Mouse (Mus musculus): ENCODE data around the gene Surf4. TPM values are rescaled to one million over a fixed set of nuclear protein-coding genes. Genes with fewer than 3 reads are reported as not detected.
"Not testable (repeated sequence)": the region's sequence is repeated elsewhere in the genome, so short reads cannot be mapped to it uniquely, and the experiment has no call there.

Gene Surf4
- polyA plus RNA-seq, 2 experiments from 2014 or later: 83.0 to 121 TPM

GRCm38 (mm10) chr2:26901834-26902400 is 31.8 kb downstream of the Surf4 start:
- ATAC-seq: no peak

GRCm38 (mm10) chr2:26900731-26901130 is 33.0 kb downstream of the Surf4 start:
- no peak for ATAC-seq

- no peak for ATAC-seq
Measured at GRCm38 (mm10) chr2:26895898-26896297, 37.8 kb downstream of the Surf4 start.

GRCm38 (mm10) chr2:26886170-26886569 is 47.6 kb downstream of the Surf4 start:
- ATAC-seq: not testable (repeated sequence)

DNA sequence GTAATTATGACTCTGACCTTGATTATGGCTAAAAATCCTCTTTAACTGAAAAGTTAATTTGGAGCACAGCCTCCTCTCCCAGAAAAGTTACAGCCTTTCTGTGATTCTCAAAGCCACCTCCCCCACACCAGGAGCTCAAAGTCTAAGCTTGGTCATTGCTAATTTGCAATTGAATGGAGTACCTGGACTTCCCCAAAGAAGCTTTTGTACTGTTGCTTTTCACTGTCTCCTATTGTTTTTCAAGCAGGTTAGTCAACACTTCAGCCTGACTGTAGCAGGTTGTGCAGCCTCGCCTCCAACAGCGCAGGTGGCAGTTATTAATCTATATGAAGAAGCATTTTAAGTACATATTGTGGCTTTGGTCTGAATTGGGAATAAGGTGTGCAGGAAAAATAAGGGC is 48.2 kb downstream of the Surf4 start:
- ATAC-seq: not testable (repeated sequence)

DNA sequence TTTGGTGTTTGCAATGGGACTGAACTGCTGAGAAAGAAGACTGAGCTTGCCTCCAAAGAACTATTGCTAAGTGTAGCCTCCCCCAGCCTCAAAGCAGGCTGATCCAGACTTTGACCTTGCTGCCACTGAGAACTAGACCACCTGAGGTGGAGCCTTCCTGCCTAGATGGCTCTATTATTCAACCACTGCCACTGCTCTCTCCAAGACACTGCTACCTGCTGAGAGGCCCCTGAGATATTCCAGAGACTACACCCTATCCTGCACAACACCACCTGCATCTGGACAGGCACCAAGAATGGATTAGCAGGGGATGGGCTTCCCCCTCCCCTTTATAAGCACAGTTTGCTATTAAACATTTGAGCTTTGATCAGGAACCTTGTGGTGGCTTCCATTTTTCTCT is 55.2 kb downstream of the Surf4 start:
- no peak for ATAC-seq

GRCm38 (mm10) chr2:26870666-26871065 is 63.1 kb downstream of the Surf4 start:
- ATAC-seq: no peak

Other genes with a start within 250 kb of the Surf4 start
- not detected for gene Abo, start 68.9 kb downstream of the Surf4 start, polyA plus RNA-seq (2017; shearing (Covaris generic))
- 10 to 100 TPM; 27.3 to 56.2 TPM for gene Surf6, start 31.0 kb downstream of the Surf4 start, polyA plus RNA-seq (2017; shearing (Covaris generic))
- 10 to 100 TPM; 10.6 to 19.6 TPM for gene Med22, start 23.3 kb downstream of the Surf4 start, polyA plus RNA-seq (2017; shearing (Covaris generic))
- 1,000 to 10,000 TPM in 1 of 2 experiments, 100 to 1,000 TPM in 1; 646 to 1,008 TPM for gene Rpl7a, start 23.2 kb downstream of the Surf4 start, polyA plus RNA-seq (2017; shearing (Covaris generic))
- gene Surf2, start 17.6 kb downstream of the Surf4 start, polyA plus RNA-seq (2017; shearing (Covaris generic)): 10 to 100 TPM; 51.4 to 64.4 TPM
- gene Surf1, start 17.4 kb downstream of the Surf4 start, polyA plus RNA-seq (2017; shearing (Covaris generic)): 100 to 1,000 TPM; 100 to 116 TPM
- under 1 TPM in 1 of 2 experiments, not detected in 1; 0.42 TPM for gene Stkld1, start 119 bp upstream of the Surf4 start, polyA plus RNA-seq (2017; shearing (Covaris generic))
- 10 to 100 TPM; 55.5 to 76.3 TPM for gene Rexo4, start 30.5 kb upstream of the Surf4 start, polyA plus RNA-seq (2017; shearing (Covaris generic))
- gene Adamts13, start 39.5 kb upstream of the Surf4 start, polyA plus RNA-seq (2017; shearing (Covaris generic)): not detected
- 10 to 100 TPM; 18.6 to 18.9 TPM for gene Cacfd1, start 76.0 kb upstream of the Surf4 start, polyA plus RNA-seq (2017; shearing (Covaris generic))
- gene Slc2a6, start 94.1 kb upstream of the Surf4 start, polyA plus RNA-seq (2017; shearing (Covaris generic)): 1 to 10 TPM; 2.4 to 5.6 TPM
- gene Mymk, start 138.3 kb upstream of the Surf4 start, polyA plus RNA-seq (2017; shearing (Covaris generic)): not detected
- under 1 TPM in 1 of 2 experiments, not detected in 1; 0.31 TPM for gene Adamtsl2, start 145.5 kb upstream of the Surf4 start, polyA plus RNA-seq (2017; shearing (Covaris generic))
- not detected for gene Fam163b, start 208.6 kb upstream of the Surf4 start, polyA plus RNA-seq (2017; shearing (Covaris generic))
- gene Dbh, start 231.3 kb upstream of the Surf4 start, polyA plus RNA-seq (2017; shearing (Covaris generic)): not detected

Data from CD4-positive, CD25-positive, alpha-beta regulatory T cell, adult 4 months (primary cell).